Mouse (Mus musculus) heart, embryonic 16.5 days (tissue): ENCODE data around the gene Gm17617. TPM values are rescaled to one million over a fixed set of nuclear protein-coding genes. Genes with fewer than 3 reads are reported as not detected.

Experiments used
- polyA plus RNA-seq: library from polyadenylated mRNA; unstranded; fragments of >200 nt; fragmentation: Nextera tagmentation; extraction: Ambion mirVana; gene quantifications from 2 replicates; pipeline ENCODE4 v1.2.1, GENCODE M21; 2015

Gene Gm17617
- polyA plus RNA-seq, 1 experiment from 2014 or later = not detected

Other genes with a start within 250 kb of the Gm17617 start
- gene Unc5a, start 184.1 kb downstream of the Gm17617 start, polyA plus RNA-seq = 1.5 and 1.7 TPM in 2 replicates
- 0.59 and 0.72 TPM in 2 replicates for gene Hk3, start 112.2 kb downstream of the Gm17617 start, polyA plus RNA-seq
- gene Uimc1, start 33.2 kb downstream of the Gm17617 start, polyA plus RNA-seq = 19.0 and 22.0 TPM in 2 replicates
- 19.1 and 20.6 TPM in 2 replicates for gene Zfp346, start 28.2 kb downstream of the Gm17617 start, polyA plus RNA-seq
- gene Fgfr4, start 19.1 kb upstream of the Gm17617 start, polyA plus RNA-seq = 0.80 and 2.6 TPM in 2 replicates
- 38.1 and 40.5 TPM in 2 replicates for gene Nsd1, start 76.2 kb upstream of the Gm17617 start, polyA plus RNA-seq
- 339 and 346 TPM in 2 replicates for gene Prelid1, start 187.0 kb upstream of the Gm17617 start, polyA plus RNA-seq
- 67.4 and 74.8 TPM in 2 replicates for gene Rab24, start 188.4 kb upstream of the Gm17617 start, polyA plus RNA-seq
- gene Mxd3, start 196.3 kb upstream of the Gm17617 start, polyA plus RNA-seq = 29.2 and 29.4 TPM in 2 replicates
- 84.2 and 84.5 TPM in 2 replicates for gene Lman2, start 229.2 kb upstream of the Gm17617 start, polyA plus RNA-seq
- gene Rgs14, start 236.2 kb upstream of the Gm17617 start, polyA plus RNA-seq = 1.4 and 2.4 TPM in 2 replicates